Mouse (Mus musculus): ENCODE results near the gene Ank2. TPM values are rescaled to one million over a fixed set of nuclear protein-coding genes. Genes with fewer than 3 reads are reported as not detected.

Gene Ank2
- total and polyA plus RNA-seq, 3 experiments: 96.1 to 290 (median 269) TPM

- no peaks in the 10 kb centered on the region; the same call in none of the 2 replicates for H3K36me3 ChIP-seq (ENCODE audit: control insufficient read depth, insufficient read depth, low read length)
- TF ChIP-seq EP300 (IDR thresholded peaks at IDR 0.05; ENCODE audit: insufficient read depth, low read depth, low read length) (no peak), CTCF (IDR thresholded peaks at IDR 0.05) (peak; percentile 17; the same call in 1 of the 2 replicates), POLR2A (IDR thresholded peaks at IDR 0.05; ENCODE audit: insufficient read depth, low read depth, low read length) (no peak)
- H3K4me3 ChIP-seq: no peak overlapping the region
- no peaks in the 10 kb centered on the region for H3K4me1 ChIP-seq (ENCODE audit: control insufficient read depth, insufficient read depth, low read length)
- no peak overlapping the region for H3K27ac ChIP-seq
- H3K9ac ChIP-seq (ENCODE audit: low read depth, low read length): no peak overlapping the region
- intact Hi-C loops (cut with DNase I): no loop called here
- no peaks in the 10 kb centered on the region for H3K79me2 ChIP-seq (replicated peaks; ENCODE audit: control insufficient read depth, insufficient read depth, low read length)
- H3K27me3 ChIP-seq (ENCODE audit: control insufficient read depth, insufficient read depth, low read length): no peaks in the 10 kb centered on the region
- 92% methylated on average over 1 of the region's 1 CpGs for WGBS
- no peak for DNase-seq
These were observed 127.4 kb downstream of the Ank2 start for GRCm38 (mm10) chr3:127371774-127372173.

DNA sequence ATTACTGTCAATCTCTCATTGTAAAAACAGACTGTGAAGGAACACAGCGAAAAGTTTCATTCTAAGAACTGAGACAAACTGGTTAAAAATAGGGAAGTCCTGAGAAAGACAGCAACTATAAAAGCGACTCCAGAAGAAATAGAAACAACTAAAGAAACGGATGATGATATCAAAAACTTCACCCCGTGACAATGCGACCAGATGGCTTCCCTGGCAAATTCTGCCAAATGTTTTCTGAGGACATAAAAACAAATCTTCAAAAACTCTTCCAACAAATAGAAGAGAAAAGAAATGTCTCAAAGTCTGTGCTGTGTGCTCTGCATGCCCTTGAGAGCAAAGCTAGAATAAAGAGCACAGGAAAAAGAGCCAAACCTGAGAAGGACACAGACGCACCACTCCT, 129.6 kb downstream of the Ank2 start:
- no peak overlapping the region for H3K9ac ChIP-seq (ENCODE audit: low read depth, low read length)
- no peak overlapping the region for H3K27ac ChIP-seq
- H3K27me3 ChIP-seq (ENCODE audit: control insufficient read depth, insufficient read depth, low read length): no peaks in the 10 kb centered on the region
- WGBS: 61% methylated on average over 6 of the region's 6 CpGs
- no peaks in the 10 kb centered on the region for H3K36me3 ChIP-seq (ENCODE audit: control insufficient read depth, insufficient read depth, low read length)
- TF ChIP-seq CTCF (IDR thresholded peaks at IDR 0.05): no peak
- TF ChIP-seq EP300 (IDR thresholded peaks at IDR 0.05; ENCODE audit: insufficient read depth, low read depth, low read length): no peak
- no peak for TF ChIP-seq POLR2A (IDR thresholded peaks at IDR 0.05; ENCODE audit: insufficient read depth, low read depth, low read length)
- no peak for DNase-seq
- H3K4me3 ChIP-seq: no peak overlapping the region
- intact Hi-C loops (cut with DNase I): no loop called here
- no peaks in the 10 kb centered on the region for H3K79me2 ChIP-seq (replicated peaks; ENCODE audit: control insufficient read depth, insufficient read depth, low read length)
- no peaks in the 10 kb centered on the region for H3K4me1 ChIP-seq (ENCODE audit: control insufficient read depth, insufficient read depth, low read length)

DNA sequence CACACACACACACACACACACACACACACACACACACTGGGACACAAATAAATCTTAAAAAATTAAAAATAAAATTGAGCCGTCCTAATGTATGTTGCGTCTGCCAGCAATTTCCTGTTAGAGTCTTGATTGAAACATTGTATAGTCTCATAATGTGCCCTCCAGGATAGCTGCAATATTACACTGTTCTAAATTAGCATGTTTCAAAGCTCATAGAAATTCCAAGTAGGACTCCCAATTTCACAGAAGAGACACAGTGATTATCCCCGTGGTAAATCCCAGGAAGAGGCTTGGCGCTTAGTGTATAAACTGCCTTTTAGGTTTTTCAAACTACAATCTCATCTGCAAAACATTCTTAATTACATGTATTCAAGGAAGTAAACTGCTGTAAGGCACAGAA, 131.7 kb downstream of the Ank2 start:
- no peak overlapping the region for H3K27ac ChIP-seq
- H3K4me1 ChIP-seq (ENCODE audit: control insufficient read depth, insufficient read depth, low read length): no peaks in the 10 kb centered on the region
- H3K4me3 ChIP-seq: no peak overlapping the region
- TF ChIP-seq POLR2A (IDR thresholded peaks at IDR 0.05; ENCODE audit: insufficient read depth, low read depth, low read length) (no peak), CTCF (IDR thresholded peaks at IDR 0.05) (no peak), EP300 (IDR thresholded peaks at IDR 0.05; ENCODE audit: insufficient read depth, low read depth, low read length) (no peak)
- no peaks in the 10 kb centered on the region for H3K36me3 ChIP-seq (ENCODE audit: control insufficient read depth, insufficient read depth, low read length)
- no peaks in the 10 kb centered on the region for H3K27me3 ChIP-seq (ENCODE audit: control insufficient read depth, insufficient read depth, low read length)
- H3K79me2 ChIP-seq (replicated peaks; ENCODE audit: control insufficient read depth, insufficient read depth, low read length): no peaks in the 10 kb centered on the region
- intact Hi-C loops (cut with DNase I): no loop called here
- no peak for DNase-seq
- no peak overlapping the region for H3K9ac ChIP-seq (ENCODE audit: low read depth, low read length)
- WGBS: 79% methylated on average over 4 of the region's 4 CpGs

DNA sequence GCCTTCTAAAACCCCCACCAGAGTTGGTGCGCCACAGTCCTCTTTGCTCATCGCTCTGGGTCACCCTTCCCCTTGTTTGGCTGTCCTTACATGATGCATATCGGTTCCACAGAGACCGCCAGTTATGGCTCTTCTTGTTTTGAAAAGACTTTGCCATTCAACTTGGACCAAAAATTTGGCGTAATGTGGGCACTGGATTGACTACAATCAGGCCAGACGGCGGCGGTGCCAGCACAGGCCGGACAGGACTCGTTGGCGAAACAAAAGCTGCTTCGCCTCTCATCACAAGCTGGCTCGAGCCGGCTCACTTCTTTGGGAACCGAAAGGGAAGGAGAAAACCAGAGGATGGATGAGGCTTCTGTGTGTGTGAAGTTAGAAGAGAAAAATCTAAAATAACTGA, 135.6 kb downstream of the Ank2 start:
- Histone ChIP-seq H3K4me1 (ENCODE audit: control insufficient read depth, insufficient read depth, low read length) (peaks cover 2% of the 10 kb centered on the region; the same call in 1 of the 2 replicates), H3K79me2 (replicated peaks; ENCODE audit: control insufficient read depth, insufficient read depth, low read length) (no peaks in the 10 kb centered on the region), H3K36me3 (ENCODE audit: control insufficient read depth, insufficient read depth, low read length) (no peaks in the 10 kb centered on the region), H3K4me3 (no peak overlapping the region), H3K27ac (no peak overlapping the region; the same call in 1 of the 2 replicates), H3K9ac (ENCODE audit: low read depth, low read length) (no peak overlapping the region), H3K27me3 (ENCODE audit: control insufficient read depth, insufficient read depth, low read length) (no peaks in the 10 kb centered on the region)
- 80% methylated on average over 15 of the region's 15 CpGs for WGBS
- no peak for TF ChIP-seq CTCF (IDR thresholded peaks at IDR 0.05)
- TF ChIP-seq EP300 (IDR thresholded peaks at IDR 0.05; ENCODE audit: insufficient read depth, low read depth, low read length): no peak
- no peak for TF ChIP-seq POLR2A (IDR thresholded peaks at IDR 0.05; ENCODE audit: insufficient read depth, low read depth, low read length)
- intact Hi-C loops (cut with DNase I): no loop called here
- DNase-seq: no peak

DNA sequence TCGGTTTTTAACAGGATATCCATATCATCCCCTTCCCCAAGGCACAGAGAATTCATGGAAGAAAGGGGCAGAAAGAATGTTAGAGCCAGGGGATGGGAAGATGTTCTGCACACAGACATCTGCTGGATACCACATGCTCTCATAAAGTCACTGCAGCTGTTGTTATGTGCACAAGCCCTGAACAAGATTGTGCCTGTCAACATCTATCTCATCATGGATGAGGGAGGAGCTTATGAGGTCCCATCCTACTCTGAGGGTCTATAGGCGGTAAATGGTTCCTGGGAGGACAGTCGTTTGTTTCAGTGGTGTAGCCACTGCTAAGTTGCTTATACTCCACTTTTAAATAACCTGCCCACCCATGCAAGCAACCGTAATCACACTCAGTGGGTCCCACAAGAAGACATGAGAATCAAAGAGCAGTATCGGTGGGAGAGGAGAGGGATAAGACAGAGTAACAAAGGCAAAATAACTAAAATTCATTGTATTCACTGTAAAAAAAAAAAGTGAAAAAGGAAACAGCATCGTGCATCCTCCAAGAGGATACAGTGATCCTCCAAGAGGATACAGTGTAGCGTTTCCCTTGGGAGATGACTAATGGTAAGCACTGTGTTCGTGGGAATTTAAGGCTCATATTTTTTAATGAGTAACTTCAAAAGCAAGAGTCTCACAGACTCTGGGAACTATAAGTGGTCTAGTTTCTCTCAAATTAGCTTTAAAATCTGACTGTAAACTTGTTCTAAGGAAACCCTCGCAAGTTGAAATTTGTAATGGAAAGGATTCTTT, 136.3 kb downstream of the Ank2 start:
- no peaks in the 10 kb centered on the region for H3K36me3 ChIP-seq (ENCODE audit: control insufficient read depth, insufficient read depth, low read length)
- 62% methylated on average over 9 of the region's 9 CpGs for WGBS
- H3K9ac ChIP-seq (ENCODE audit: low read depth, low read length): no peak overlapping the region
- H3K4me1 ChIP-seq (ENCODE audit: control insufficient read depth, insufficient read depth, low read length): peaks cover 2% of the 10 kb centered on the region; the same call in 1 of the 2 replicates
- intact Hi-C loops (cut with DNase I): no loop called here
- no peaks in the 10 kb centered on the region for H3K79me2 ChIP-seq (replicated peaks; ENCODE audit: control insufficient read depth, insufficient read depth, low read length)
- no peak overlapping the region for H3K27ac ChIP-seq
- H3K27me3 ChIP-seq (ENCODE audit: control insufficient read depth, insufficient read depth, low read length): no peaks in the 10 kb centered on the region
- TF ChIP-seq POLR2A (IDR thresholded peaks at IDR 0.05; ENCODE audit: insufficient read depth, low read depth, low read length) (no peak), EP300 (IDR thresholded peaks at IDR 0.05; ENCODE audit: insufficient read depth, low read depth, low read length) (no peak), CTCF (IDR thresholded peaks at IDR 0.05) (no peak)
- no peak for DNase-seq
- no peak overlapping the region for H3K4me3 ChIP-seq

- 72% methylated on average over 8 of the region's 8 CpGs for WGBS
- peak; percentile 28 to 42 for DNase-seq
- Histone ChIP-seq H3K4me3 (no peak overlapping the region), H3K79me2 (replicated peaks; ENCODE audit: control insufficient read depth, insufficient read depth, low read length) (no peaks in the 10 kb centered on the region), H3K27ac (peak overlapping the region; percentile 36; the same call in 1 of the 2 replicates), H3K4me1 (ENCODE audit: control insufficient read depth, insufficient read depth, low read length) (peaks cover 2% of the 10 kb centered on the region; the same call in 1 of the 2 replicates), H3K36me3 (ENCODE audit: control insufficient read depth, insufficient read depth, low read length) (no peaks in the 10 kb centered on the region), H3K9ac (ENCODE audit: low read depth, low read length) (no peak overlapping the region), H3K27me3 (ENCODE audit: control insufficient read depth, insufficient read depth, low read length) (no peaks in the 10 kb centered on the region)
- intact Hi-C loops (cut with DNase I): no loop called here
- no peak for TF ChIP-seq POLR2A (IDR thresholded peaks at IDR 0.05; ENCODE audit: insufficient read depth, low read depth, low read length)
- TF ChIP-seq EP300 (IDR thresholded peaks at IDR 0.05; ENCODE audit: insufficient read depth, low read depth, low read length): no peak
- TF ChIP-seq CTCF (IDR thresholded peaks at IDR 0.05): no peak
These were observed 137.3 kb downstream of the Ank2 start for GRCm38 (mm10) chr3:127361846-127362245.

Data from heart, adult 2 months (tissue).